ENCODE assay signal across 15 mouse cellular contexts in the genomic region with DNA sequence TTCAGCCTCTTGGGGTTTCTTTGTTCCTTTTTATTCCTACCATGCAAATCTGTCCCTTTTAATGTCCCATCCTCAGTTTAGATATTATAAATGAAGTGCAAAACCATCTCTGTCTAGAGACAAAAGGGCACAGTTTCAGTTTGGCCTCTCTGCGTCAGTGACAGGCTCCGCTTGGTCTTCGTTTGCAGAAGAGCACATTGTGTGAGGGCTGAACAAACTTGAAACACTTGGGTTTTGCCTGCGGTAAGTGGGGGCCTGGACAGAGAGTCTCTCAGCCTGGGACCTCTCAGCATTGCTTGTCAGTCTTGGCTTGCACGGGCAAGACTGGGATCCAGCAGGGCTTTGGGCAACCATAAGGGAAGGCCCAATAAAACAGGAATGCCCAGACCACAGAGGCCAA.
"Had no signal": no experiment of that assay in that cellular context is flagged by ENCODE, and none has a peak within 500 bp of the region (broad histone marks: within the 10 kb centered on the region; RNA-seq: fewer than 3 reads in every experiment).

No protein-coding gene starts in this region.

- H3K9ac ChIP-seq: intestine, embryonic 15.5 days; liver, embryonic 13.5 days; midbrain, embryonic 13.5 days; neural tube, embryonic 13.5 days had no signal

- H3K4me3 ChIP-seq: intestine, embryonic 15.5 days; left cerebral cortex, adult 2 months; liver, embryonic 13.5 days; midbrain, embryonic 13.5 days; myocyte; neural tube, embryonic 13.5 days had no signal

- H3K9me3 ChIP-seq: intestine, embryonic 15.5 days; liver, embryonic 13.5 days; midbrain, embryonic 13.5 days; neural tube, embryonic 13.5 days had no signal

- H3K4me1 ChIP-seq: intestine, embryonic 15.5 days; liver, embryonic 13.5 days had no signal

- H3K36me3 ChIP-seq: intestine, embryonic 15.5 days; liver, embryonic 13.5 days; neural tube, embryonic 13.5 days had no signal

- H3K4me2 ChIP-seq: intestine, embryonic 15.5 days; liver, embryonic 13.5 days; midbrain, embryonic 13.5 days; neural tube, embryonic 13.5 days had no signal

- ATAC-seq: intestine, embryonic 15.5 days; midbrain, embryonic 13.5 days; midbrain, embryonic 16.5 days had no signal

- DNase-seq: kidney, adult 11 months; kidney, adult 9 months; kidney, postnatal 36 days; layer of hippocampus, postnatal 36 days; liver, embryonic 13.5 days; thymus, adult 18-20 months; thymus, postnatal 36 days had no signal

- H3K27me3 ChIP-seq: intestine, embryonic 15.5 days; midbrain, embryonic 13.5 days; neural tube, embryonic 13.5 days had no signal

- H3K27ac ChIP-seq: intestine, embryonic 15.5 days; kidney, postnatal 0 days; left cerebral cortex, adult 2 months; liver, embryonic 13.5 days; macrophage; midbrain, embryonic 13.5 days; neural tube, embryonic 13.5 days had no signal
